Mouse (Mus musculus) megakaryocyte, embryonic 14.5 days (primary cell): ENCODE results near the gene Krtap31-2.

ENCODE experiments used
- FLI1 ChIP-seq: IDR thresholded peaks from 2 replicates; pipeline ENCODE4 v1.6.1; 2012; ENCODE audit warnings: low read length, inconsistent platforms, mixed read lengths
- GATA1 ChIP-seq: IDR thresholded peaks from 3 replicates; pipeline ENCODE4 v1.6.1; 2012; ENCODE audit warnings: mixed read lengths, low read length, inconsistent platforms, borderline replicate concordance

DNA sequence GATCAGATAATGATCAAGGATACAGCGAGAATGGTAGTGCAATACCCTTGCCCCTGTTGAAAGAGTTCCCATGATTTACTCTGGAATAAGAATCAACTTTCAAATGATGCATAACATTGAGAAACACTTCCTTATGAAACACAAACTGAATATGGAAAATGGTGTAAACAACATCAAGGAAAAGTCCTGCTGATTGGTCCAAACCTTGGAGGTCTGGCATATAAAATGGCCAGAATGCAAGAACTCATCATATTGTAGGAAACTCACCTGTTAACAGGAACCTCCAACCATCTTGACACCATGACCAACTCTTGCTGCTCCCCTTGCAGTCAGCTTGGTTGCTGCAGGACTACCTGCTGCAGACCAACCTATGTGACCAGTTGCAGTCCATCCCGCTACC lies 12.1 kb downstream of the Krtap31-2 start, which contains the start of gene Krtap9-5:
- TF ChIP-seq GATA1 (no peak), FLI1 (no peak)
